Mouse (Mus musculus): ENCODE measurements around the gene Btbd6. TPM values are rescaled to one million over a fixed set of nuclear protein-coding genes. Genes with fewer than 3 reads are reported as not detected.

Gene Btbd6
- total RNA-seq, 2 experiments from 2014 or later, result 6.8 to 10.5 TPM

Other genes with a start within 250 kb of the Btbd6 start
- gene Pld4, start 215.8 kb upstream of the Btbd6 start, total RNA-seq (2014; fragmentation: Nextera tagmentation), result 39.4 and 92.1 TPM in 2 replicates
- 21.1 and 25.4 TPM in 2 replicates for gene Pld4, start 215.8 kb upstream of the Btbd6 start, total RNA-seq (2017)
- gene Ahnak2, start 173.8 kb upstream of the Btbd6 start, total RNA-seq (2014; fragmentation: Nextera tagmentation), result not detected in 2 replicates
- gene Ahnak2, start 173.8 kb upstream of the Btbd6 start, total RNA-seq (2017), result not detected in 2 replicates
- 1.7 and 2.4 TPM in 2 replicates for gene Clba1, start 167.5 kb upstream of the Btbd6 start, total RNA-seq (2014; fragmentation: Nextera tagmentation)
- gene Clba1, start 167.5 kb upstream of the Btbd6 start, total RNA-seq (2017), result 0.30 and 1.2 TPM in 2 replicates
- 65.6 and 66.5 TPM in 2 replicates for gene Cdca4, start 147.1 kb upstream of the Btbd6 start, total RNA-seq (2014; fragmentation: Nextera tagmentation)
- 61.9 and 64.3 TPM in 2 replicates for gene Cdca4, start 147.1 kb upstream of the Btbd6 start, total RNA-seq (2017)
- gene Gpr132, start 108.3 kb upstream of the Btbd6 start, total RNA-seq (2014; fragmentation: Nextera tagmentation), result 10.4 and 20.5 TPM in 2 replicates
- 5.8 and 6.2 TPM in 2 replicates for gene Gpr132, start 108.3 kb upstream of the Btbd6 start, total RNA-seq (2017)
- gene Jag2, start 46.7 kb upstream of the Btbd6 start, total RNA-seq (2014; fragmentation: Nextera tagmentation), result 0.95 and 1.0 TPM in 2 replicates
- 0.22 and 1.4 TPM in 2 replicates for gene Jag2, start 46.7 kb upstream of the Btbd6 start, total RNA-seq (2017)
- gene Nudt14, start 34.4 kb upstream of the Btbd6 start, total RNA-seq (2014; fragmentation: Nextera tagmentation), result 15.9 and 33.3 TPM in 2 replicates
- gene Nudt14, start 34.4 kb upstream of the Btbd6 start, total RNA-seq (2017), result 16.6 and 25.4 TPM in 2 replicates
- gene Brf1, start 24.2 kb downstream of the Btbd6 start, total RNA-seq (2014; fragmentation: Nextera tagmentation), result 38.7 and 42.6 TPM in 2 replicates
- gene Brf1, start 24.2 kb downstream of the Btbd6 start, total RNA-seq (2017), result 28.1 and 41.3 TPM in 2 replicates
- gene Pacs2, start 38.0 kb downstream of the Btbd6 start, total RNA-seq (2014; fragmentation: Nextera tagmentation), result 23.7 and 28.5 TPM in 2 replicates
- gene Pacs2, start 38.0 kb downstream of the Btbd6 start, total RNA-seq (2017), result 6.9 and 8.8 TPM in 2 replicates
- gene Tex22, start 98.0 kb downstream of the Btbd6 start, total RNA-seq (2014; fragmentation: Nextera tagmentation), result not detected in 2 replicates
- gene Tex22, start 98.0 kb downstream of the Btbd6 start, total RNA-seq (2017), result not detected in 2 replicates
- gene Mta1, start 121.8 kb downstream of the Btbd6 start, total RNA-seq (2014; fragmentation: Nextera tagmentation), result 73.6 and 85.1 TPM in 2 replicates
- gene Mta1, start 121.8 kb downstream of the Btbd6 start, total RNA-seq (2017), result 21.0 and 27.6 TPM in 2 replicates
- gene Crip2, start 163.8 kb downstream of the Btbd6 start, total RNA-seq (2014; fragmentation: Nextera tagmentation), result not detected in 2 replicates
- 0.46 TPM in 1 of 2 replicates, not detected in the other for gene Crip2, start 163.8 kb downstream of the Btbd6 start, total RNA-seq (2017)
- 161 and 242 TPM in 2 replicates for gene Crip1, start 169.8 kb downstream of the Btbd6 start, total RNA-seq (2014; fragmentation: Nextera tagmentation)
- 84.6 and 103 TPM in 2 replicates for gene Crip1, start 169.8 kb downstream of the Btbd6 start, total RNA-seq (2017)
- 6.5 and 11.1 TPM in 2 replicates for gene Tedc1, start 179.9 kb downstream of the Btbd6 start, total RNA-seq (2014; fragmentation: Nextera tagmentation)
- 6.1 and 22.6 TPM in 2 replicates for gene Tedc1, start 179.9 kb downstream of the Btbd6 start, total RNA-seq (2017)
- gene Tmem121, start 209.4 kb downstream of the Btbd6 start, total RNA-seq (2014; fragmentation: Nextera tagmentation), result 0.17 TPM in 1 of 2 replicates, not detected in the other
- not detected in 2 replicates for gene Tmem121, start 209.4 kb downstream of the Btbd6 start, total RNA-seq (2017)